Mouse (Mus musculus): ENCODE measurements at regions not wholly inside any gene's neighbourhood (a gene's known extent, or its start where the extent isn't known, plus 50 kb on each side); places are given as distances from the start of the nearest gene placed in this dataset.

GRCm38 (mm10) chr4:55689479-55689878, 157.2 kb upstream of the Klf4 start:
- Histone ChIP-seq H3K27ac (no peak overlapping the region), H3K36me3 (no peaks in the 10 kb centered on the region), H3K4me2 (no peak overlapping the region), H3K4me1 (no peaks in the 10 kb centered on the region), H3K27me3 (replicated peaks) (no peaks in the 10 kb centered on the region), H3K9ac (no peak overlapping the region), H3K9me3 (no peaks in the 10 kb centered on the region), H3K4me3 (replicated peaks) (no peak overlapping the region)
- ATAC-seq (ENCODE audit: insufficient read depth, low FRiP score, low read depth): no peak
- 80% methylated on average over 1 of the region's 1 CpGs for WGBS

- H3K4me3 ChIP-seq (replicated peaks): no peak overlapping the region
- H3K9me3 ChIP-seq: no peaks in the 10 kb centered on the region
- no peak overlapping the region for H3K9ac ChIP-seq
- H3K4me1 ChIP-seq: no peaks in the 10 kb centered on the region
- no peak overlapping the region for H3K4me2 ChIP-seq
- no peak overlapping the region for H3K27ac ChIP-seq
- H3K27me3 ChIP-seq (replicated peaks): no peaks in the 10 kb centered on the region
- H3K36me3 ChIP-seq: no peaks in the 10 kb centered on the region
- ATAC-seq (ENCODE audit: insufficient read depth, low FRiP score, low read depth): no peak
- 91% methylated on average over 3 of the region's 3 CpGs for WGBS
These were observed 154.5 kb upstream of the Klf4 start for GRCm38 (mm10) chr4:55686771-55687170.

GRCm38 (mm10) chr4:55672288-55672687, 140.0 kb upstream of the Klf4 start:
- Histone ChIP-seq H3K27ac (no peak overlapping the region), H3K9ac (no peak overlapping the region), H3K4me3 (replicated peaks) (no peak overlapping the region), H3K4me1 (no peaks in the 10 kb centered on the region), H3K36me3 (no peaks in the 10 kb centered on the region), H3K9me3 (no peaks in the 10 kb centered on the region), H3K27me3 (replicated peaks) (no peaks in the 10 kb centered on the region), H3K4me2 (no peak overlapping the region)
- ATAC-seq (ENCODE audit: insufficient read depth, low FRiP score, low read depth): no peak
- WGBS: 59% methylated on average over 6 of the region's 6 CpGs

DNA sequence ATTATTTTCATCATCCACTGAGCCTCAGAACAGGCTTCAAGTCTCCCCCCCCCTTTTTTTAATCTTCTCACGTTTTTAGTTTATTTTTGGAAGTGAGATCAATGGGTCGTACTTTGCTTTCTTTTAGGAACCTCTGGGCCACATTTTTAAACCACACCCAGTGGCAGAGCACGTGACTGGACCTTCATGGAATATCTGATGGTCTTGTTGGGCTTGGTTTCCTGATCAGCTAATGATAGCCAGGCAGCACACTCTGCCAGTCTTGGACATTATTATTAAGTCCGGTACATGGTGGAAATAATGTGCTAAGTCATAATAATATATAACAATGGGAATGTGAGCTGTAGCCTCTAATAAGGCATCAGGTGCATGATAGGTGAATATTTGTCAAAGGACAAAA, 138.0 kb upstream of the Klf4 start:
- Histone ChIP-seq H3K27ac (no peak overlapping the region), H3K9ac (no peak overlapping the region), H3K4me3 (replicated peaks) (no peak overlapping the region), H3K36me3 (no peaks in the 10 kb centered on the region), H3K9me3 (no peaks in the 10 kb centered on the region), H3K4me1 (no peaks in the 10 kb centered on the region), H3K27me3 (replicated peaks) (no peaks in the 10 kb centered on the region), H3K4me2 (no peak overlapping the region)
- no peak for ATAC-seq (ENCODE audit: insufficient read depth, low FRiP score, low read depth)
- 62% methylated on average over 4 of the region's 4 CpGs for WGBS

DNA sequence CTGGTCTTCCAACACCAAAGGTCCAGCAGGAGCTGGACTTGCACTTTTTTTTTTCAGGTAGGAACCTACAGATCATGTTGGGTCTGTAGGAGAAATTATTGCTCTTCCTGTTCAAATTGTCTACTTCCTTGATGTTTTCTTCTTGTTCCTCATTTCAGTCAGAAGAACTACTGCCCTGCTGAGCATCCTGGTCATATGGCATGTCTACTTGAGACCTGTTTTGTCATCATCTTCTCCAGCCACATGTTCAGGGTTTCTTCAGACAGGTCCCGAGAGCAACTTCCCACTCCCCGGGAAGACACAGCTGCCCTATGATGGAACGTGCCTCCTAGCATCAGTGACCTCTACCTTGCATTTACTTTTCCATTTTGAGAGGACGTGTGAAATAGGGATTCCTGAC, 132.6 kb upstream of the Klf4 start:
- no peaks in the 10 kb centered on the region for H3K36me3 ChIP-seq
- no peaks in the 10 kb centered on the region for H3K4me1 ChIP-seq
- WGBS: 69% methylated on average over 4 of the region's 4 CpGs
- no peak for ATAC-seq (ENCODE audit: insufficient read depth, low FRiP score, low read depth)
- no peak overlapping the region for H3K4me3 ChIP-seq (replicated peaks)
- no peak overlapping the region for H3K4me2 ChIP-seq
- H3K27me3 ChIP-seq (replicated peaks): no peaks in the 10 kb centered on the region
- H3K27ac ChIP-seq: no peak overlapping the region
- no peaks in the 10 kb centered on the region for H3K9me3 ChIP-seq
- H3K9ac ChIP-seq: no peak overlapping the region

DNA sequence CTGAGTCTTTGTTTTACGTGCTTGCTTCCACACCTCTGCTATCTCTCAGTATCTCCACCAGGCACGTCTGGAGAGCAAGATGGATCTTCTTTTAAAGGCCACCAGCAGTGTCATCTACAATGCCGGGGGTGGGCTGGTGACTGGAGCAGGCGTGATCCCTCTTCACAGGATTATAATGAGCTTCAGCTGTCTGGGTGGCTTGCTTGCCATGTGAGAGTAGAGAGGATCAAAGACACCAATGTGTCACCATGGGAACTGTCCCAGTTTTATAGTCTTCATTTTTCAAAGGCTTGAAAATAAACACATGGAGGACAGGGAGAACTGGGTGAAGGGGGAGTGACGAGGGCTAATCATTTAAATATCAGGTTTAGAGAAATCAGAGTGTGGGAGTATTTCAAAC, 131.6 kb upstream of the Klf4 start:
- 37% methylated on average over 5 of the region's 5 CpGs for WGBS
- Histone ChIP-seq H3K36me3 (no peaks in the 10 kb centered on the region), H3K27me3 (replicated peaks) (no peaks in the 10 kb centered on the region), H3K9ac (no peak overlapping the region), H3K4me1 (no peaks in the 10 kb centered on the region), H3K4me3 (replicated peaks) (no peak overlapping the region), H3K9me3 (no peaks in the 10 kb centered on the region), H3K27ac (no peak overlapping the region), H3K4me2 (no peak overlapping the region)
- no peak for ATAC-seq (ENCODE audit: insufficient read depth, low FRiP score, low read depth)

- Histone ChIP-seq H3K27me3 (replicated peaks) (no peaks in the 10 kb centered on the region), H3K36me3 (no peaks in the 10 kb centered on the region), H3K9ac (no peak overlapping the region), H3K27ac (no peak overlapping the region), H3K4me1 (no peaks in the 10 kb centered on the region), H3K9me3 (no peaks in the 10 kb centered on the region), H3K4me3 (replicated peaks) (no peak overlapping the region), H3K4me2 (no peak overlapping the region)
- no peak for ATAC-seq (ENCODE audit: insufficient read depth, low FRiP score, low read depth)
- WGBS: 60% methylated on average over 5 of the region's 5 CpGs
These were observed 129.8 kb upstream of the Klf4 start for GRCm38 (mm10) chr4:55662041-55662440.

DNA sequence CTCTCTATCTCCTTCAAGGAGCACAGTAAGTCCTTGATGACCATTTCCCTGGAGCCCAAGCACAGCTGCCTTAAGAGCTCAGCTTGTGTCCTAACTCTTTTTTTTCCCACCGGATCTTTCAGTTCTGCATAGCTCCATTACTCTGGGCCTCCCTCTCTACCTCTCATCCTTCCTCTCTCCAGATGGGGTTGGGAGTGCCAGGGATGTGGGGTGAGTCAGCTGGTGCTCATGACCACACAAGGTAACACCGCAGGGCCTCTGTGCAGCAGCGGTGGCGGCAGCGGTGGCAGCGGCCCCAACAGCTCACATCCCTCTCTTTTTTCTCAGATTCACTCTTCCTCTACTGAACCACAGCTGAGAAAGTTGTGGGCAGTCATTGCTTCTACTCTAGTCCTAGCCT, 126.6 kb upstream of the Klf4 start:
- ATAC-seq (ENCODE audit: insufficient read depth, low FRiP score, low read depth): no peak
- WGBS: 94% methylated on average over 6 of the region's 6 CpGs
- H3K4me2 ChIP-seq: no peak overlapping the region
- no peak overlapping the region for H3K9ac ChIP-seq
- H3K9me3 ChIP-seq: no peaks in the 10 kb centered on the region
- no peaks in the 10 kb centered on the region for H3K27me3 ChIP-seq (replicated peaks)
- no peaks in the 10 kb centered on the region for H3K4me1 ChIP-seq
- no peak overlapping the region for H3K27ac ChIP-seq
- no peaks in the 10 kb centered on the region for H3K36me3 ChIP-seq
- no peak overlapping the region for H3K4me3 ChIP-seq (replicated peaks)

DNA sequence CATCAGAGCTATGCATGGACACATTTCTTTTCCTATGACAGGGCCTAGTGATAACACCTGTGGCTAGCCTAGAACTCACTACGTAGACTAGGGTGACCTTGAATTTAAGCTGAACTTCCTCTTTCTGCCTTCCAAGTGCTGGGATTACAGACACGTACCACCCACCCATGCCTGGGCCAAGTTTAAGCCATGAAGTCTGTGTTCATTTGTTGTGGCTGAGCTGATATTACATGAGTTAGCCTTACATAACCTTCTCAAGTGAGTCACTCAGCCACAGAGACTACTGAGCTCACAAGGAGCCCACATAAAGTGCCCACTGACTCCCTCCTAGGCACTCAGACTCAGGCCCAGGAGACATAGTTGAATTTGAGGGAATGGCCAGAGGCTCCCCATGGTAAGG, 123.1 kb upstream of the Klf4 start:
- Histone ChIP-seq H3K4me2 (no peak overlapping the region), H3K4me1 (peaks cover 6% of the 10 kb centered on the region), H3K27me3 (replicated peaks) (no peaks in the 10 kb centered on the region), H3K27ac (no peak overlapping the region), H3K36me3 (no peaks in the 10 kb centered on the region), H3K9me3 (no peaks in the 10 kb centered on the region), H3K9ac (no peak overlapping the region), H3K4me3 (replicated peaks) (no peak overlapping the region)
- WGBS: 68% methylated on average over 2 of the region's 2 CpGs
- no peak for ATAC-seq (ENCODE audit: insufficient read depth, low FRiP score, low read depth)

DNA sequence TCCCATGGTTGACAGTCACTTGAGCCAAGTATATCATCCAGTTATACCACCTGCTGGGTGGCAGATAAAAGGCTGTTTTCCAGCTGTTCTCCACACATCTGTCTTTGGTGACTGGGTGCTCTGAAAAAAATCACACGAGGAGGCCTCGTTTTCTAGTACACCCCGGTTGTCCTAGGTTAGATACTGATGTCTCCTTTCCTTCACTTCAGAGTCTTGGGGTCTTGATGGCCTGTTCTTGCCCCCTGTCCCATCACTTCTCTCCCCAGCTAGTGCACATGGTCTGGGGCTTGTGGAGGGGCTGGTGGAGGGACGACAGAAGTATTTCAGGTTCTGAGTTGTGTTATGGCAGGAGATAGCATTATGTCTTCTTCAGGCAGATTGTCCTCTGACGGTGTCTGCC, 120.4 kb upstream of the Klf4 start:
- no peaks in the 10 kb centered on the region for H3K27me3 ChIP-seq (replicated peaks)
- H3K27ac ChIP-seq: peak overlapping the region; percentile 96; the same call in 1 of the 2 replicates
- H3K4me1 ChIP-seq: peaks cover 10% of the 10 kb centered on the region
- no peaks in the 10 kb centered on the region for H3K36me3 ChIP-seq
- H3K4me2 ChIP-seq: peak overlapping the region; percentile 71; the same call in 1 of the 2 replicates
- 69% methylated on average over 5 of the region's 5 CpGs for WGBS
- no peak overlapping the region for H3K9ac ChIP-seq
- no peak for ATAC-seq (ENCODE audit: insufficient read depth, low FRiP score, low read depth)
- peak overlapping the region; percentile 55; the same call in 1 of the 2 replicates for H3K4me3 ChIP-seq (replicated peaks)
- no peaks in the 10 kb centered on the region for H3K9me3 ChIP-seq

GRCm38 (mm10) chr4:55651811-55652410, 119.6 kb upstream of the Klf4 start:
- H3K36me3 ChIP-seq: no peaks in the 10 kb centered on the region
- no peaks in the 10 kb centered on the region for H3K9me3 ChIP-seq
- 8% methylated on average over 12 of the region's 12 CpGs for WGBS
- H3K4me2 ChIP-seq: peak overlapping the region; percentile 71
- no peak for ATAC-seq (ENCODE audit: insufficient read depth, low FRiP score, low read depth)
- H3K9ac ChIP-seq: no peak overlapping the region
- peak overlapping the region; percentile 96 for H3K27ac ChIP-seq
- peak overlapping the region; percentile 55 for H3K4me3 ChIP-seq (replicated peaks)
- H3K4me1 ChIP-seq: peaks cover 10% of the 10 kb centered on the region
- H3K27me3 ChIP-seq (replicated peaks): no peaks in the 10 kb centered on the region

- Histone ChIP-seq H3K4me2 (peak overlapping the region; percentile 71), H3K4me3 (replicated peaks) (peak overlapping the region; percentile 55), H3K4me1 (peaks cover 10% of the 10 kb centered on the region), H3K9me3 (no peaks in the 10 kb centered on the region), H3K27ac (peak overlapping the region; percentile 96), H3K9ac (peak overlapping the region; percentile 32; the same call in 1 of the 2 replicates), H3K36me3 (no peaks in the 10 kb centered on the region), H3K27me3 (replicated peaks) (no peaks in the 10 kb centered on the region)
- WGBS: under 1% methylated on average over 56 of the region's 56 CpGs
- ATAC-seq (ENCODE audit: insufficient read depth, low FRiP score, low read depth): peak; percentile 92
These were observed 118.9 kb upstream of the Klf4 start for GRCm38 (mm10) chr4:55651051-55651763.
